Mouse (Mus musculus) brown adipose tissue, adult 24 weeks (tissue): ENCODE results near the gene Rbm8a. TPM values are rescaled to one million over a fixed set of nuclear protein-coding genes. Genes with fewer than 3 reads are reported as not detected.
"Not testable (repeated sequence)": the region's sequence is repeated elsewhere in the genome, so short reads cannot be mapped to it uniquely, and the experiment has no call there.

Source experiments
- H3K27ac ChIP-seq: fragments of 200-500 bp; replicated peaks from 2 replicates; pipeline ENCODE4 v1.5.1; 2012; ENCODE audit warnings: low read depth, mild to moderate bottlenecking, low read length
- H3K4me1 ChIP-seq: fragments of 200-500 bp; 2 replicates; pipeline ENCODE4 v1.6.1; 2012; ENCODE audit warnings: low read length, mixed read lengths; ENCODE audit not compliant: control insufficient read depth, insufficient read depth, insufficient read length
- H3K4me3 ChIP-seq: fragments of 200-500 bp; 2 replicates; pipeline ENCODE4 v1.5.1; 2012; ENCODE audit warnings: low read depth, mild to moderate bottlenecking, low read length, moderate library complexity; ENCODE audit not compliant: insufficient read depth
- polyA plus RNA-seq: library from polyadenylated mRNA; stranded (reverse); fragments of >200 nt; gene quantifications from 2 replicates; pipeline ENCODE4 v1.2.4, GENCODE M21; 2012; ENCODE audit not compliant: missing spikeins, insufficient read depth, insufficient read length

Rbm8a gene
- polyA plus RNA-seq, 1 experiment, result 78.8 TPM

- Histone ChIP-seq H3K4me1 (no peaks in the 10 kb centered on the region), H3K27ac (no peak overlapping the region), H3K4me3 (no peak overlapping the region)
Measured at GRCm38 (mm10) chr3:96639219-96639618, 9.5 kb downstream of the Rbm8a start.

DNA sequence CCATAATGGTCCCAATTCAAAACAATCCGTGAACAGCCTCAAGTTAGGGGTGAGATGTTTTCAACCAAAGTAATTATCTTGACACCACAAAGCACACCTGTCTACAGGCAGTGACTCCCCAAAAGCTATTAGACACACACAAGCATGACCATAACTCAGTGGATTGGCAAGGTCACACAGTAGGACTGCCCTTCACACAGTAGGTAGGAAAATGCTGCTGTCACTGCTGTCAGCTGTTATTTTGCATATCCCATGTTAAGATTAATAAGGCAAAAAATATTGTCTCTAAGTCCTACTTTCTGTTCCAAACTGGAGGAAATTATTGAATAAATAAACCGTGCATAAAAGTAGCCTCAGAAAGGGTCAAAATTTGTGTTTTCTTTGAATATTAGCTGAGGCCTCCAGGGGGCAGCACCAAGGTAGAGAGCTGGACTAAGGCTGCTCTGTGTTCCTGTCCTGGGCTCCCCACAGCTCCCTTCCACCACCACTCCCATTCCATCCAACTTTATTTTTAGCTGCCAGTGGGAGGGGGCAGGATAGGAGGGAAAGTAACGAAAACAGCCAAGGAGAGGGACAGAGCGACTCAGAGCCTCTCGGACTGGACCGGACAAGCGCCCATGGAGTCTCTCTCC lies 15.4 kb downstream of the Rbm8a start, which contains the start of gene Itga10:
Gene Itga10, plus strand, starts transcription at position 567 of the 632 bp plus-strand sequence.
- Histone ChIP-seq H3K4me3 (no peak within 1 kb of the TSS), H3K27ac (no peak within 1 kb of the TSS), H3K4me1 (no peaks in the 10 kb centered on the region)

GRCm38 (mm10) chr3:96647365-96647764 lies 17.6 kb downstream of the Rbm8a start:
- H3K27ac ChIP-seq, result no peak overlapping the region
- H3K4me1 ChIP-seq, result no peaks in the 10 kb centered on the region
- no peak overlapping the region for H3K4me3 ChIP-seq

DNA sequence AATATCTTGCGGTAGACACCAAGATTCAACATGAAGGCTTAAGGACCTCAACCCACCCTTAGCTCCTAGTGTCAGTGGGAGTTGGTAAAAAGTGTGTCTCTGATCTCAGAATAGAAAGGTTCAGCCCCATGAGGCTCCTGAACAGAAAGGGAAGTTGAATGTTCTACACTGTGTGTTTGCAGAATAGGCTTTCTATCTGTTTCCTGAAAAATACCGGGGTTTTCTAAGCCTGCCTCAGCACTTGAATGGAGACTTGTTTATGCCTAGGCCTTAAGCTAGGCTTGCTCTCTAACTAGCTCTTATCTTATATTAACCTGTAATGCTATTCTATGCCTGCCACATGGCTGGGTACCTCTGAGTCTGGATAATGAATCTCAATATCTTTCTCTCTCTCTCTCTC lies 31.2 kb downstream of the Rbm8a start:
- no peak overlapping the region for H3K27ac ChIP-seq
- H3K4me1 ChIP-seq, result no peaks in the 10 kb centered on the region
- no peak overlapping the region for H3K4me3 ChIP-seq

DNA sequence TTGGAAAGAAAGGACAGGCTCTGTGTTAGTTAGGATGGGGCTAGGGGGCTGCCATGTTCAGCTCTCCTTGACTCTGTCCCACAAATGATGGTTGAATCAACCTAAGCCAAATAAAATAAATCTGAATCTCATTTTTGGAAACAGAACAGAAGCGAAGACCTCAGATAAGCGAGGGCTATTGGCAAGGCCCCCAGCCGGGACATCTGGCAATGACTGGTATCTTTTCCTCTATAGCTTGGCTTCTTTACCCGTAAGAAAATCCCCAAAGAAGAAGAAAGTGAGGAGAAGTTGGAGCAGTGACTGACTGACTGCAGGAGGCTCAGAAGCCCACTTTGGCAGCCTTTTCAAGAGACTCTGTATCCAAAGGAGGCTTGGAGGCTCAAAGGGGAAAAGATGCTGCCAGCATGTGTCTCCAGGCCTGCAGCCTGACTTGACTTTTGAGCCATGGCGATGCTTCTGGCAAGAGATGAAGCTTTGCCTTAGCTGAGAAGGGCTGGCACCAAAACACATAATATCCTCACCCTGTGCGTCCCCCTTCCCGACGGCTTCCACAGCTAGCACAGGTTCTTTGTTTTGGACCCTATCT lies 33.1 kb downstream of the Rbm8a start:
- Histone ChIP-seq H3K4me1 (no peaks in the 10 kb centered on the region), H3K27ac (no peak overlapping the region), H3K4me3 (no peak overlapping the region)

DNA sequence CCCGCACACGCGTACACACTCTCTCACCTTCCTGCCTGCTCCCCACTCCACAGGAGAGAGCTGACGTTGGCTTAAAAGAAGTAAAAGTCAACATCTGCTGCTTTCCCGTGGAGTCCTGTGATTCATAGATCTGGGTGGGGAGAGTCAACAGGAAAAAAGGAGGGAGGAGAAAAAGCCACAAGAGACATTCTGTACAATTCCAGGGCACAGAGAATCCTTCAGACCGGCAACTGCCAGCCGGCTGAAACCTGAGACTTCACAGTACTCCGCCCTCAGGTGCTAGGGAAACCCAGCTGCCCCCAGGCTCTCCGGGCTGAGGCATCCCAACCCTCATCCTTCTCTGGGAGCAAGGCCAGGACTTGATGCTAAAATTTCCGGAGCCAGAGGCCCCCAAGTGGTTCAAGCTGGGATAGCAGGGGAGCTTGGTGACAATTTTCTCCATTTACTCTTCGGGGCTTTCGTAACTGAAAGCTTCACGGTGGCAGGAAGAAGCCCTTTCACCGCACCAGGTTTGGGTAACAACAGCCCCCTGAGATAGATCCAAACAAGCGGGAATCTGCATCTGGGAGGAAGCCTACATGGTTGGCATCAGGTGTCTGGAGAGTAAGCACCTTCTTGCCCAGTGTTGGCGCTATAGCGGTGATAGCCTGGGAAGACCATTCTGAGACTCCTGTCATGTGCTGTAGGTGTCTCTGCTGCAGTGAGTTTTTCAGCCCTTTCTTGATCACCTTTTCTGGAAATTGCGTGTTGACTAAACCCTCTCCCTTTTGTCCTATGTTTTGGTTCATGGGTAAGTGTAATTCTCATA lies 33.9 kb downstream of the Rbm8a start:
- Histone ChIP-seq H3K4me3 (peak overlapping the region; percentile 39), H3K4me1 (no peaks in the 10 kb centered on the region), H3K27ac (no peak overlapping the region)

- H3K4me3 ChIP-seq, H3K27ac ChIP-seq: not testable (repeated sequence)
Measured at GRCm38 (mm10) chr3:96665732-96666363, 36.1 kb downstream of the Rbm8a start.

GRCm38 (mm10) chr3:96666916-96667315 lies 37.2 kb downstream of the Rbm8a start:
- Histone ChIP-seq H3K4me3 (no peak overlapping the region), H3K4me1 (peaks cover 2% of the 10 kb centered on the region; the same call in 1 of the 2 replicates), H3K27ac (no peak overlapping the region)

More at GRCm38 (mm10) chr3:96665732-96666363, 36.1 kb downstream of the Rbm8a start:
- not testable (repeated sequence) for H3K4me1 ChIP-seq

- H3K4me3 ChIP-seq, result no peak overlapping the region
- no peak overlapping the region for H3K27ac ChIP-seq
- peaks cover 2% of the 10 kb centered on the region; the same call in 1 of the 2 replicates for H3K4me1 ChIP-seq
Measured at GRCm38 (mm10) chr3:96667316-96667715, 37.6 kb downstream of the Rbm8a start.

DNA sequence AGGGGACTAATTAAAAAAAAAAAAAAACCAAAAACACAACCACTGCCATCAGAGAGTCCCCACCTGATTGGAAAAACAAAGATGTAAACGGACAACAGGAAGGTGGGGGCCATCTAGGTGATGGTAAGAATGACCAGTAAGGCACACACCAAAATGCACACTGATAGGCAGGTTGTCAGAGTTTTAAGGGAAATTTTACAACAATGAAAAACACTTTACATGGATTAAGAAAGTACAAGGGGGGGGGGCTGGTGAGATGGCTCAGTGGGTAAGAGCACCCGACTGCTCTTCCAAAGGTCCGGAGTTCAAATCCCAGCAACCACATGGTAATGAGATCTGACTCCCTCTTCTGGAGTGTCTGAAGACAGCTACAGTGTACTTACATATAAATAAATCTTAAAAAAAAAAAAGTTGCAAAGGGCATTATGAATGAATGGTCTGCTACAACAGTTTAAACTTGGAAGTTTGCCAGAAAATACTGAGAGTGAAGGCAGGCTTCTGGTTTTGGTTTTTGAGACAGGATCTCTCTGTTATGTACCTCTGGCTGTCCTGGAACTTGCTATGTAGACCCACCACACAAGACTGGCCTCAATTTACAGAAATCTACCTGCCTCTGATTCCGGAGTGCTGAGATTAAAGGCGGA lies 38.8 kb downstream of the Rbm8a start:
- Histone ChIP-seq H3K4me1 (peaks cover 2% of the 10 kb centered on the region; the same call in 1 of the 2 replicates), H3K4me3 (no peak overlapping the region), H3K27ac (no peak overlapping the region)

DNA sequence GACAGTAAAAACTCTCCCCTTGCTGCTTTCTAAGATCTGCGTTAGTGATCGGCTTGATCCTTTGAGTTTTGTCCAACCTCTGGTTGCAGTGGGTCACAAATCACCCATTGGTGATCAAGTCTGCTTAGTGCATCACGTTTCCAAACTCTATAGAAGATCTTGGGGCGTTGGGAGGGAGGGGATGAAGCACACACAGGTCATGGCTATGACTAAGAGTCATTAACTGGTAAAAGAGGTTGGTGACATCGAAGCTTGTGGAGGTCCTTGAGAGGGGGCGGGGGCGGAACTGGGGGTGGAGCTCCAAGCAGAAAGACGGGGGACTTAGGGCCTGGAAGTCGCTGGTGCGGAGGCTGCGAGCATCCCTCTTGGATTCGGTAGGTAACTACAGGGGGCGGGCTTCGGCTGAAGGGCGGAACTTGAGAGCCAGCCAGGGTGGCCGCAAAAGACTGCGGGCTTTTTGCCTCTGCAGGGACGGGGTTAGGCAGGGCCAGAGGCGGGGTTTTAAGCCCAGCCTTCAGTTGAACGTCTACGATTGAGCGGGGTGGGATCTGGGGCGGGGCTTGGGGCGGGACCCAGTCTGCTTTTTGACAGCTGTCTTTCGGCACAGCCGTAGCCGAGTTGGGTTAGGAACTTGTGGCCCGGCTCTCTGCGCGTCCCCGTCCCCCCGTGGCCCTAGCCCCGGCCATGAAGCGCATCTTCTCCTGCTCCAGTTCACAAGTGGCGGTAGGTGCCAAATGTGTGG lies 40.2 kb downstream of the Rbm8a start, which contains the start of gene Ankrd35:
Gene Ankrd35, plus strand, starts transcription at position 405 of the 742 bp plus-strand sequence.
- Histone ChIP-seq H3K4me3 (peak within 1 kb of the TSS; percentile 56), H3K27ac (no peak within 1 kb of the TSS)

GRCm38 (mm10) chr3:96671519-96671918 lies 41.8 kb downstream of the Rbm8a start:
- Histone ChIP-seq H3K4me1 (peaks cover 2% of the 10 kb centered on the region; the same call in 1 of the 2 replicates), H3K27ac (no peak overlapping the region), H3K4me3 (no peak overlapping the region)

More for the DNA sequence above, 40.2 kb downstream of the Rbm8a start, which contains the start of gene Ankrd35:
- peaks cover 2% of the 10 kb centered on the region; the same call in 1 of the 2 replicates for H3K4me1 ChIP-seq

DNA sequence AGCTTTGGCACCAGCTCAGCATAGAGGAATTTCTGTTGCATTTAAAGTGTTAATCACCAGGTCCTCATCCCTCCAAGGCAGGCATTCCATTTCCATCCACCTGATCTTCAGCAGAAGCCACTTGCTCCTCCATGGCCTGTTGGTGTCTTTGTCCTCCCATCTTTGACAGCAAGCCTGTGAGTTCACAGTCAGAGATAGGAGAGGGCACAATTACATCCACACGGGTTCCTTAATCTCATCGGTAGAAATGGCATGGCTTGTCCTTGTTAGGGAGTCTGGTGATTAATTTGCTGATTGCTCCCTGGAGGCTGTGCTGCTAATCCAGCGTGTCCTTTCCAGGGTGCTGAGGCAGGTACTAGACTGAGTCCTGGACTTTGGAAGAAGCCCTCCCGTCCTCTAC lies 43.8 kb downstream of the Rbm8a start:
- Histone ChIP-seq H3K27ac (no peak overlapping the region), H3K4me1 (peaks cover 2% of the 10 kb centered on the region; the same call in 1 of the 2 replicates), H3K4me3 (no peak overlapping the region)

- Histone ChIP-seq H3K4me1 (peaks cover 2% of the 10 kb centered on the region; the same call in 1 of the 2 replicates), H3K27ac (no peak overlapping the region), H3K4me3 (no peak overlapping the region)
Measured at GRCm38 (mm10) chr3:96674442-96674841, 44.7 kb downstream of the Rbm8a start.
